Mouse (Mus musculus) thymus, adult 2 months (tissue): ENCODE results near the gene Olfr399. TPM values are rescaled to one million over a fixed set of nuclear protein-coding genes. Genes with fewer than 3 reads are reported as not detected.

Experiments
- DNase-seq: peaks from one replicate; pipeline ENCODE4 v3.0.0; 2021
- H3K27ac ChIP-seq: fragments of 200-500 bp; 2 replicates; pipeline ENCODE4 v1.5.1; 2012; ENCODE audit warnings: low read length, control low read depth; ENCODE audit not compliant: control insufficient read depth, insufficient read depth
- H3K27me3 ChIP-seq: fragments of 200-500 bp; 2 replicates; pipeline ENCODE4 v1.6.1; 2012; ENCODE audit warnings: mild to moderate bottlenecking, low read length, moderate library complexity, mixed read lengths; ENCODE audit not compliant: control insufficient read depth, insufficient read depth
- H3K36me3 ChIP-seq: fragments of 200-500 bp; 2 replicates; pipeline ENCODE4 v1.6.1; 2012; ENCODE audit warnings: mild to moderate bottlenecking, low read length, moderate library complexity; ENCODE audit not compliant: control insufficient read depth, insufficient read depth
- H3K4me1 ChIP-seq: fragments of 200-500 bp; replicated peaks from 2 replicates; pipeline ENCODE4 v1.6.1; 2012; ENCODE audit warnings: low read length; ENCODE audit not compliant: control insufficient read depth, insufficient read depth
- H3K4me3 ChIP-seq: fragments of 200-500 bp; 2 replicates; pipeline ENCODE4 v1.5.1; 2012; ENCODE audit warnings: mild to moderate bottlenecking, low read length, control low read depth, moderate library complexity; ENCODE audit not compliant: control insufficient read depth, insufficient read depth
- CTCF ChIP-seq: fragments of 200-500 bp; IDR thresholded peaks from 2 replicates; pipeline ENCODE4 v1.5.1; 2012; ENCODE audit warnings: mild to moderate bottlenecking, control low read depth, low read length, moderate library complexity, borderline replicate concordance; ENCODE audit not compliant: control insufficient read depth, poor library complexity, insufficient read depth; ENCODE audit errors: extremely low read depth
- POLR2A ChIP-seq: fragments of 200-500 bp; IDR thresholded peaks from 2 replicates; pipeline ENCODE4 v1.6.1; 2012; ENCODE audit warnings: mild to moderate bottlenecking, low read length, control low read depth, moderate library complexity; ENCODE audit not compliant: control insufficient read depth, poor library complexity, insufficient read depth; ENCODE audit errors: extremely low read depth
- WGBS: fragments of 180-500 bp; shearing (Covaris S2); methylation state at CpG from one replicate; pipeline ENCODE4 v1.1.7; 2018; 5-methylcytosine and 5-hydroxymethylcytosine counted together
- polyA plus RNA-seq: library from polyadenylated mRNA; depleted of rRNA; stranded (reverse); fragments of >200 nt; gene quantifications from 2 replicates; pipeline ENCODE4 v1.2.3, GENCODE M21; 2012; rRNA removed

Gene Olfr399
- polyA plus RNA-seq = not detected in 2 replicates

DNA sequence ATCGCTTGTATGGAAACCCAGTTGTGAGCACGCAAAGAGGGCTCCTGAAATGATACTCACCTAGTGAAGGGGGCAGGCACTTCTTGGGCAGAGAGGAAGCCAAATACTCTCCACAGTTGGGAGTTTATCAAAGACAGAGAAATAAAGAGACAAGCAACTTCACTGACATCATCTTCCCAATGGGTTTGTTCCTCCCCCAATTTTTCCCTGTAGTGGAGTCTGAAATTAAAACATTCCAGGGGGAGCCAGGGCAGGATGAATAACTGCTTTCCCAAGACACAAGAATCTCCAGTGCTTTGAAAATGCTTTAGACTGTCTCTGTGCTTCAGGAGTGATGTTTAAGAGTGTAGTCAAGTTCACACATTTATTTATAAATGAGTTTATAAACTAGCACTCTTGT, at the start of gene Olfr399, which contains the start of gene Olfr139:
Olfr399 (minus strand) TSS at position 165 of the 400 bp plus-strand sequence.
Olfr139 (minus strand) TSS at position 101 of the 400 bp plus-strand sequence.
- WGBS = 88% methylated on average over 2 of the region's 2 CpGs
- Histone ChIP-seq H3K27ac (no peak within 1 kb of the TSS), H3K36me3 (no peaks in the 10 kb centered on the region), H3K4me1 (no peaks in the 10 kb centered on the region), H3K4me3 (no peak within 1 kb of the TSS), H3K27me3 (no peaks in the 10 kb centered on the region)
- no peak for DNase-seq
- TF ChIP-seq POLR2A = no peak
- no peak for TF ChIP-seq CTCF

- 50% methylated on average over 5 of the region's 5 CpGs for WGBS
- H3K4me3 ChIP-seq = no peak overlapping the region
- no peaks in the 10 kb centered on the region for H3K4me1 ChIP-seq
- H3K27ac ChIP-seq = no peak overlapping the region
- no peak for DNase-seq
- H3K36me3 ChIP-seq = no peaks in the 10 kb centered on the region
- H3K27me3 ChIP-seq = no peaks in the 10 kb centered on the region
- TF ChIP-seq CTCF (no peak), POLR2A (no peak)
Measured at GRCm38 (mm10) chr11:74105066-74105465, 48.7 kb upstream of the Olfr399 start.

- Histone ChIP-seq H3K27ac (no peak overlapping the region), H3K4me3 (no peak overlapping the region), H3K4me1 (no peaks in the 10 kb centered on the region), H3K36me3 (no peaks in the 10 kb centered on the region), H3K27me3 (no peaks in the 10 kb centered on the region)
- TF ChIP-seq CTCF (no peak), POLR2A (no peak)
- 49% methylated on average over 2 of the region's 2 CpGs for WGBS
- no peak for DNase-seq
Measured at GRCm38 (mm10) chr11:74101507-74101906, 45.1 kb upstream of the Olfr399 start.

- 13% methylated on average over 2 of the region's 2 CpGs for WGBS
Measured at GRCm38 (mm10) chr11:74100724-74101123, 44.3 kb upstream of the Olfr399 start.

GRCm38 (mm10) chr11:74069655-74070054, 13.2 kb upstream of the Olfr399 start, which contains the start of gene Zfp616:
Gene Zfp616, plus strand, starts transcription at chr11:74069955.
- no peak within 1 kb of the TSS for H3K27ac ChIP-seq
- H3K36me3 ChIP-seq = no peaks in the 10 kb centered on the region
- no peak within 1 kb of the TSS for H3K4me3 ChIP-seq
- no peaks in the 10 kb centered on the region for H3K27me3 ChIP-seq
- 92% methylated on average over 1 of the region's 1 CpGs for WGBS
- H3K4me1 ChIP-seq = no peaks in the 10 kb centered on the region
- DNase-seq = no peak
- no peak for TF ChIP-seq CTCF

More at GRCm38 (mm10) chr11:74100724-74101123, 44.3 kb upstream of the Olfr399 start:
- DNase-seq = no peak
- no peaks in the 10 kb centered on the region for H3K4me1 ChIP-seq
- no peaks in the 10 kb centered on the region for H3K36me3 ChIP-seq
- H3K27me3 ChIP-seq = no peaks in the 10 kb centered on the region
- no peak overlapping the region for H3K4me3 ChIP-seq
- TF ChIP-seq POLR2A = no peak
- no peak for TF ChIP-seq CTCF
- no peak overlapping the region for H3K27ac ChIP-seq

- TF ChIP-seq POLR2A (no peak), CTCF (no peak)
- H3K4me1 ChIP-seq = no peaks in the 10 kb centered on the region
- DNase-seq = no peak
- WGBS = 79% methylated on average over 3 of the region's 3 CpGs
- H3K4me3 ChIP-seq = no peak overlapping the region
- H3K27ac ChIP-seq = no peak overlapping the region
- H3K27me3 ChIP-seq = no peaks in the 10 kb centered on the region
- H3K36me3 ChIP-seq = no peaks in the 10 kb centered on the region
Measured at GRCm38 (mm10) chr11:74051347-74051746, 5.1 kb downstream of the Olfr399 start.

Other genes with a start within 250 kb of the Olfr399 start
- not detected in 2 replicates for gene Olfr392, start 239.6 kb downstream of the Olfr399 start, polyA plus RNA-seq
- gene Olfr393, start 205.2 kb downstream of the Olfr399 start, polyA plus RNA-seq = not detected in 2 replicates
- gene Olfr394, start 165.8 kb downstream of the Olfr399 start, polyA plus RNA-seq = not detected in 2 replicates
- not detected in 2 replicates for gene Olfr395, start 147.3 kb downstream of the Olfr399 start, polyA plus RNA-seq
- not detected in 2 replicates for gene Olfr23, start 119.9 kb downstream of the Olfr399 start, polyA plus RNA-seq
- gene Olfr397, start 95.8 kb downstream of the Olfr399 start, polyA plus RNA-seq = not detected in 2 replicates
- gene Olfr398, start 66.2 kb downstream of the Olfr399 start, polyA plus RNA-seq = 0.03 and 0.15 TPM in 2 replicates
- gene Olfr139, start 64 bp downstream of the Olfr399 start, polyA plus RNA-seq = not detected in 2 replicates
- gene Zfp616, start 13.3 kb upstream of the Olfr399 start, polyA plus RNA-seq = not detected in 2 replicates
- not detected in 2 replicates for gene Olfr401, start 57.1 kb upstream of the Olfr399 start, polyA plus RNA-seq
- gene Olfr402, start 96.9 kb upstream of the Olfr399 start, polyA plus RNA-seq = not detected in 2 replicates
- not detected in 2 replicates for gene Olfr403, start 129.6 kb upstream of the Olfr399 start, polyA plus RNA-seq
- 0.05 and 0.15 TPM in 2 replicates for gene Olfr43, start 154.8 kb upstream of the Olfr399 start, polyA plus RNA-seq
- not detected in 2 replicates for gene Olfr406, start 203.2 kb upstream of the Olfr399 start, polyA plus RNA-seq
- gene Olfr59, start 227.1 kb upstream of the Olfr399 start, polyA plus RNA-seq = not detected in 2 replicates